Mouse (Mus musculus): ENCODE measurements around the gene Cryl1. TPM values are rescaled to one million over a fixed set of nuclear protein-coding genes. Genes with fewer than 3 reads are reported as not detected.

Gene Cryl1
- 10 to 100 TPM; 21.4 to 22.8 TPM for total RNA-seq (2021)
- long read RNA-seq, experiment 1, transcript Cryl1-201 (8 exons, 1,497 nt), result major isoform, 16 of 20 reads
- long read RNA-seq, experiment 1, partial matches to known transcripts, result 3 of 20 reads
- long read RNA-seq, experiment 1, other reads (novel, unspliced or antisense), result 1 of 20 reads
- long read RNA-seq, experiment 2, transcript Cryl1-201 (8 exons, 1,497 nt), result major isoform, 22 of 27 reads
- long read RNA-seq, experiment 2, partial matches to known transcripts, result 2 of 27 reads
- long read RNA-seq, experiment 2, other reads (novel, unspliced or antisense), result 2 of 27 reads

DNA sequence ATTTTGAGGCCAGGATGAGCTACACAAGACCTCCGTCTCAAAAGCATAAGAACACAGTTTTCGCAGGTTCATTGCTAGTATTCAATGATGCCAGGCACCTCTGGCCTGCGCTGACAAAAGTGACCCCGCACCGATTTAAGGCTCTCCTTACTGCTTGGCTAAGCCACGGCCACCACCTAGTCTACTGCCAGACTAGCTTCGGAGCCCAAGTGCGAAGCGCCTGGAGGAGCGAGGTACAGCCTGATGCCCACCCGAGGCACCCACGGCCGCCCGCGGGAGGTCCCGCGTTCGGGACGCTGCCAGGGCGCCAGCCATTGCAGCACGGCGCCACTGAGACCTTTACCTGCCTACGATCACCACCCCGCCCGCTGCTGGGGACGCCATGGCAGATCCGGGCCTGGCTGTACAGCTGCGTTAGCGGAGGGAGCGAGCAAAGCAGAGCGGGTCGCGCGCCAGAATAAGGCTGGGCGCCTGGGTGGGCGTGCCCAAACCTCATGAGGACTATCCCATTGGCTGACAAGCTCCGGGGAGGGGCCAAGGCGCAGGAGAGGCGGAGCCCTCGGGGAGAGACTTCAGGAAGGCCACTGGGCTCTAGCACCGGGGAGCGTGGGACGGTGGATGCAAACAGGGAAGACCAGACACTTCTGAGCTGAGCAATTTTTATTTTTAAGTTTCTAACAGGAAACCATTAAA, at the start of gene Cryl1:
Cryl1 (minus strand) TSS at position 465 of the 693 bp plus-strand sequence.
- intact Hi-C loops (cut with DNase I), result no loop called here
- peak; percentile 95 for DNase-seq (ENCODE audit: low spot score in 2 of 2)

GRCm38 (mm10) chr14:57430451-57430850, 32.1 kb upstream of the Cryl1 start:
- intact Hi-C loops (cut with DNase I), result no loop called here

DNA sequence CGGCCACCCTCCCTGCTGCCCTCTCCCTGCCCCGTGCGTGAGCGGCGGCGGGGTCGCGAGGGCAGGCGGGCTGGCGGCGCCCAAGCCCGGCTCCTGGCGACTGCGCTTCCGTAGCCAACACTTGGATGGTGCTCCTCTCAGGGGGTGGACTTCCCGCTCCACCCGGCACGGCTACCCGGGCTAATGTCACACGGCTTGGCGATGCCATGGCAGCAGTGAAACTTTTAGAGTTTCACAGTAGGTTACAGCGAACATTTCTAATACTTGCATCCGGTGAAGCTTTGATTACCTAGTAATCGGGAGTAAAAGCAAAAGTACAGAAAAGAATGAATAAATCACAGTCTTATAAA, 25.9 kb upstream of the Cryl1 start:
- intact Hi-C loops (cut with DNase I), result no loop called here
- DNase-seq (ENCODE audit: low spot score in 2 of 2), result no peak

More at GRCm38 (mm10) chr14:57430451-57430850, 32.1 kb upstream of the Cryl1 start:
- no peak for DNase-seq (ENCODE audit: low spot score in 2 of 2)

DNA sequence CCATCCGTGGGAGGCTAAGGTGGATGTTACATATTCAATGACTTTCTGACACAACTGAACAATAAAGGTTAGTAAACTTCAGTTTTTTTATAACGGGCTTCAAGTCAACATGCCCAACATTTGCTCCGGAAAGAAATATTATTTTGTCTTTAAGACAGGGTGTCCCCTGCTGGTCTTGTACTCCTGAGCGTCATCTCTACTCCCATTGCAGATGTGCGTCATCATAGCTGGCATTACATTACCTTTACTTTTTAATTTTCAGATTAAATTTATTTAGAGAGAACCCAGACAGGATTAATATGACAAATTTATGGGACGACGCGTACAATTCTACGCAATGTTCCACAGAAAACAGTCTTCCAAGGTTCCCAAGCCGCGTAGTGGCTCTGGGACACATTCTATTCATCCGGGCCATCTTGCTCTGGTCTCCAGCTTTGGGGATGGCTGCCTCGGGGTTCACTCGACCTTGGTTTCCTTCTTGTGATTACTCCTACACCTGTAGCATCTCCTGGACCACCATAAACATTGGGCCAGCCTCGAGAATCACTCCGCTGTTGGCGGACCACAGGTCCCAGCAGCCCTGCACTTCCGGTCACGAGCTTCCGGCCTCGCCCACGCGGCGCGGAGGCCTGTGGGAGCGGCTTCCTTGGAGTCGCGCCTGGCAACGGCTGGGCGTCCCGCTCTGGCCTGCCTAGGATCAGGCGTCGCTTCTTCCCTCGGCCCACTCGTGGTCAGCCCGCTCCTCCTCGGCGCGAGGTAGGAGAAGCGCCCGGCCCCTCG, 25.3 kb upstream of the Cryl1 start, which contains the start of gene Ift88:
Ift88 (plus strand) TSS at position 631 of the 780 bp plus-strand sequence.
- intact Hi-C loops (cut with DNase I), result no loop called here
- DNase-seq (ENCODE audit: low spot score in 2 of 2), result peak; percentile 95 to 96

GRCm38 (mm10) chr14:57417187-57417586, 18.9 kb upstream of the Cryl1 start:
- no peak for DNase-seq (ENCODE audit: low spot score in 2 of 2)
- intact Hi-C loops (cut with DNase I), result loop anchor here (10.0 kb wide), 1 partner anchor 452 kb away; no protein-coding TSS in a partner anchor

DNA sequence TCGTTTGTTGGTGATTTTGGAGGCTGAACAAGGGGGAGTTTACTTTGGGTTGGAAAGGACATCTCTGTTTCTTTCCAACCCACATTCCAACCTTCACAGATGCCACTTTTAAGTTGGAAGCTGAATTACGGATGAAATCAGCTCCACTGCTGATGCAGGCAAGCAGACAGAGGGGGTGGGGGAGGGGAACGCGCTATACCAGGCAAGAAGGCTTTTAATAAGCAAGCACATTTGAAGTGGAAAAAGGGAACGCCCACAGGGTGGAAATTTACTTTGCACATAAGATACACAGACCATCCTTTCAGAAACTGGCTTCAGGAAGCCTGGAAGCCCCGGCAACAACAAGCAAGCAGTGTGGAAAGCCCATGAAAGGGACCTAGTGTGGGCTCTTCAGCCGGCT, 13.8 kb upstream of the Cryl1 start:
- intact Hi-C loops (cut with DNase I), result loop anchor here (10.0 kb wide), 1 partner anchor 447 kb away; no protein-coding TSS in a partner anchor

DNA sequence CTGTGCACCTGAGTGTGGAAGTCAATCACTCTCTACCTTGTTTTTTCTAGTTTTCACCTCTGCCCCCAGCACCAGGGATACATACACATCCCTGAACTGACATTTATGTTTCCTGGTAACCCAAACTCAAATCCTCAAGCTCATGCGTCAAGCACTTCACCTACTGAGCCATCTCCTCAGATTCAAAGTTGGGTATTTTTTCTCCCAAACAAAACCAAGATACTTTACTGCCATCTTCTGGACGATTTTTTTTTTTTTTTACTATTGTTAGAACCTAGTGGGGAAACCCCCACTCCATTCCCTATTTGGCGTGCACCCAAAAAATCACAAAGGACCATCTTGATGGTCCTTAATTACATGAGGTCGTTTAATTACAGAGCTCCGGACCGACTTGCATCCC, 10.8 kb upstream of the Cryl1 start:
- intact Hi-C loops (cut with DNase I), result loop anchor here (2.0 kb wide), 2 partner anchors 36 to 300 kb away; no protein-coding TSS in a partner anchor
- DNase-seq (ENCODE audit: low spot score in 2 of 2), result peak in 1 of 2 experiments; percentile 40

More for the DNA sequence above, 13.8 kb upstream of the Cryl1 start:
- peak; percentile 49 to 61 for DNase-seq (ENCODE audit: low spot score in 2 of 2)

DNA sequence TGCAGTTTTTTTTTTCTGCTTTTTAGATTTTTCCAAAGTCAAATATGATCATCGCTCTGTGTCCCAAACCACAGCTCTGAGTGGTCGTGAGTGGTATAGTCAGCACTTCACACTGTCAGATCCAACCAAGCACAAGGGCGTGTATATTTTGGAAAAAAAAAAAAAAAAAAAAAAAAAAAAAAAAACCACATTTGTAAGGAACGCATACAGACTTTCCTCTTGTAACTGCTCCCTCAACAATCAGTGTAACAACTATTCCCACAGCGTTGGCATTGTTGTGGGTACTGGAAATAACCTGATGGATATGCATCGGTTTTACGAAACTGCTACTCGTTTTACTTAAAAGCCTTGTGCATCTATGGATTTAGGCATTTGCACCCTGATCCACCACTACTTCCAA, 9.8 kb upstream of the Cryl1 start:
- no peak for DNase-seq (ENCODE audit: low spot score in 2 of 2)
- intact Hi-C loops (cut with DNase I), result loop anchor here (2.0 kb wide), 2 partner anchors 35 to 299 kb away; no protein-coding TSS in a partner anchor

- intact Hi-C loops (cut with DNase I), result no loop called here
- DNase-seq (ENCODE audit: low spot score in 2 of 2), result peak in 1 of 2 experiments; percentile 51
These were observed 9.0 kb upstream of the Cryl1 start for GRCm38 (mm10) chr14:57407039-57407987.

- intact Hi-C loops (cut with DNase I), result no loop called here
- DNase-seq (ENCODE audit: low spot score in 2 of 2), result no peak
These were observed 4.5 kb upstream of the Cryl1 start for GRCm38 (mm10) chr14:57402815-57403214.

GRCm38 (mm10) chr14:57398813-57399427, 591 bp upstream of the Cryl1 start:
- DNase-seq (ENCODE audit: low spot score in 2 of 2), result peak in 1 of 2 experiments; percentile 25
- intact Hi-C loops (cut with DNase I), result no loop called here

GRCm38 (mm10) chr14:57397221-57397620, 1.1 kb downstream of the Cryl1 start:
- intact Hi-C loops (cut with DNase I), result no loop called here

DNA sequence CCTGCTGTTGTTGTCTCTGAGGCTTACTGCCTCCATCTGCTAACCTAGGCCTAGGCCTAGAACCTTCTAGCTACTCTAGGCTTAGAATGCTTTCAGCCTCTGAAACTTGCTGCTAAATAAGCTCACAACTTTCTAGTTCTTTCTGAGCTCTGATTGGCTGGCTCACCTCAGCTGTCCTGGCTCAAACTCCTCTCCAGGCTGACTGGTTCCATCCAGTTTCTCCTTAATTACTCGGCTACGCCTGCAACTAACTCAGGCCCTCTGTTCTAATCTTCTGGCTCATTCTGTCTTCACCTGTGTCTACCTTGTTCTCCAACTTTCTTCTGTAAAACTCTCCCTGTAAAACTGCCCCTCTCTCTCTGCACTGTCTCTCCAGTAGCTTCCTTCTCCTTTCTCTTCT, 2.9 kb downstream of the Cryl1 start:
- DNase-seq (ENCODE audit: low spot score in 2 of 2), result no peak
- intact Hi-C loops (cut with DNase I), result no loop called here

More at GRCm38 (mm10) chr14:57397221-57397620, 1.1 kb downstream of the Cryl1 start:
- DNase-seq (ENCODE audit: low spot score in 2 of 2), result no peak

- intact Hi-C loops (cut with DNase I), result no loop called here
- DNase-seq (ENCODE audit: low spot score in 2 of 2), result no peak
These were observed 6.1 kb downstream of the Cryl1 start for GRCm38 (mm10) chr14:57392278-57392677.

GRCm38 (mm10) chr14:57391621-57392020, 6.7 kb downstream of the Cryl1 start:
- DNase-seq (ENCODE audit: low spot score in 2 of 2), result no peak
- intact Hi-C loops (cut with DNase I), result no loop called here

DNA sequence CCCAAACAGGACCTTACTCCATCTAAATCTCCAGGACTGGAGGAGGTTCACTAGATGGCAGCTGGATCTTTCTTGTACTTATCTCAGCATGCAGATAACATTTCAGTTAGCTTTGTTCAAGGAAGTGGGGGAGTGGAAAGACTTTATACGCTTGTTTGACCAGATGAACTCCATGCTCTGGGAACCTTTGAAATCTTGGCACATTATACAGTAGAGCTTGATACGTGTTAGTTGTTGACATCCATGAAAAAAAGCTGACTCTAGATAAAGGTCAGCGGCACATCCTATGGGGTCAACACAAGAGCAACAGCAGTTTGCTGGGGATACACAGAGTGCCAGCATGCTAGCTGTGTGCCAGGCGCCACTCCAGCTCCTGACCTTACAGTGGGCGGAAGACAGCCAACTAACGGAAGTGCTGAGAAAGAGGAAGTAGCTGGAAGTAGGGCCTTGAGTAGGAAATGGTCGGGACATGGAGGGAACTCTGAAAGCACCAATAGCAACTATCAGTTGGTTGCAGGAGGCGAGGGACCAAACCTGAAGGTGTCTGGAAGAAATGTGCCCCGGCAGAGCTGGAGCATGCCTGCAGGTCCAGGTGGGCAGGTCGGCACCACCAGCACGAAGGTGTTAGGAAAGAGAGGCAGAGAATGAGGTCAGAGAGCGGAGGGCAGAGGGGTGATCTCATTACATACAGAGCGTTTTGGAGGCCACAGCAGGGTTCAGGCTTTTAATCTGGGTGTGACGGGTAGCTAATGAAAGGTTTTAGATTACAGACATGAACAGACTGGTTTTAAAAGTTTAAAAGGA, 11.4 kb downstream of the Cryl1 start:
- no peak for DNase-seq (ENCODE audit: low spot score in 2 of 2)
- intact Hi-C loops (cut with DNase I), result no loop called here

- intact Hi-C loops (cut with DNase I), result no loop called here
These were observed 12.7 kb downstream of the Cryl1 start for GRCm38 (mm10) chr14:57385667-57386066.

More at GRCm38 (mm10) chr14:57385667-57386066, 12.7 kb downstream of the Cryl1 start:
- DNase-seq (ENCODE audit: low spot score in 2 of 2), result no peak

Measured in left cerebral cortex, postnatal 14 days (tissue).